Mouse (Mus musculus): ENCODE results near the gene Cdc42ep1. TPM values are rescaled to one million over a fixed set of nuclear protein-coding genes. Genes with fewer than 3 reads are reported as not detected.
"Not testable (repeated sequence)": the region's sequence is repeated elsewhere in the genome, so short reads cannot be mapped to it uniquely, and the experiment has no call there.

Cdc42ep1 gene
- polyA plus RNA-seq, 1 experiment from 2014 or later: 13.0 TPM

GRCm38 (mm10) chr15:78868826-78869233 lies 26.4 kb downstream of the Cdc42ep1 start:
- no peak overlapping the region for H3K27ac ChIP-seq (replicated peaks)
- H3K9ac ChIP-seq: no peak overlapping the region
- no peak for ATAC-seq (ENCODE audit: insufficient read depth)
- no peak overlapping the region for H3K4me2 ChIP-seq
- H3K27me3 ChIP-seq: peaks cover 6% of the 10 kb centered on the region
- H3K36me3 ChIP-seq (replicated peaks): no peaks in the 10 kb centered on the region
- H3K9me3 ChIP-seq (replicated peaks): no peaks in the 10 kb centered on the region
- no peak overlapping the region for H3K4me3 ChIP-seq (replicated peaks)
- 74% methylated on average over 7 of the region's 7 CpGs for WGBS (ENCODE audit: insufficient replicate concordance)
- H3K4me1 ChIP-seq (replicated peaks): peaks cover 9% of the 10 kb centered on the region; the same call in 1 of the 2 replicates

- Histone ChIP-seq H3K27me3 (peaks cover 4% of the 10 kb centered on the region; the same call in 1 of the 2 replicates), H3K4me3 (replicated peaks) (no peak overlapping the region), H3K4me1 (replicated peaks) (peaks cover 8% of the 10 kb centered on the region; the same call in 1 of the 2 replicates), H3K27ac (replicated peaks) (no peak overlapping the region), H3K36me3 (replicated peaks) (no peaks in the 10 kb centered on the region), H3K4me2 (no peak overlapping the region), H3K9ac (no peak overlapping the region), H3K9me3 (replicated peaks) (no peaks in the 10 kb centered on the region)
- 11% methylated on average over 6 of the region's 6 CpGs for WGBS (ENCODE audit: insufficient replicate concordance)
- ATAC-seq (ENCODE audit: insufficient read depth): no peak
These were observed 27.4 kb downstream of the Cdc42ep1 start for GRCm38 (mm10) chr15:78869775-78870174.

GRCm38 (mm10) chr15:78872021-78872608 lies 29.7 kb downstream of the Cdc42ep1 start:
- no peak overlapping the region for H3K27ac ChIP-seq (replicated peaks)
- no peaks in the 10 kb centered on the region for H3K27me3 ChIP-seq
- no peaks in the 10 kb centered on the region for H3K9me3 ChIP-seq (replicated peaks)
- peaks cover 29% of the 10 kb centered on the region for H3K4me1 ChIP-seq (replicated peaks)
- no peaks in the 10 kb centered on the region for H3K36me3 ChIP-seq (replicated peaks)
- H3K4me2 ChIP-seq: no peak overlapping the region
- H3K4me3 ChIP-seq (replicated peaks): no peak overlapping the region
- no peak for ATAC-seq (ENCODE audit: insufficient read depth)
- 48% methylated on average over 5 of the region's 5 CpGs for WGBS (ENCODE audit: insufficient replicate concordance)
- H3K9ac ChIP-seq: no peak overlapping the region

GRCm38 (mm10) chr15:78873803-78874435 lies 31.5 kb downstream of the Cdc42ep1 start:
- H3K4me3 ChIP-seq (replicated peaks): no peak overlapping the region
- no peak for ATAC-seq (ENCODE audit: insufficient read depth)
- 65% methylated on average over 13 of the region's 13 CpGs for WGBS (ENCODE audit: insufficient replicate concordance)
- peaks cover 35% of the 10 kb centered on the region for H3K4me1 ChIP-seq (replicated peaks)
- no peak overlapping the region for H3K4me2 ChIP-seq
- H3K36me3 ChIP-seq (replicated peaks): no peaks in the 10 kb centered on the region
- H3K9me3 ChIP-seq (replicated peaks): no peaks in the 10 kb centered on the region
- no peak overlapping the region for H3K9ac ChIP-seq
- no peak overlapping the region for H3K27ac ChIP-seq (replicated peaks)
- H3K27me3 ChIP-seq: no peaks in the 10 kb centered on the region

GRCm38 (mm10) chr15:78874989-78875388 lies 32.6 kb downstream of the Cdc42ep1 start:
- Histone ChIP-seq H3K27ac (replicated peaks) (no peak overlapping the region), H3K4me3 (replicated peaks) (no peak overlapping the region), H3K4me2 (no peak overlapping the region), H3K36me3 (replicated peaks) (no peaks in the 10 kb centered on the region; the same call in 1 of the 2 replicates), H3K9me3 (replicated peaks) (no peaks in the 10 kb centered on the region), H3K27me3 (no peaks in the 10 kb centered on the region), H3K4me1 (replicated peaks) (peaks cover 45% of the 10 kb centered on the region), H3K9ac (no peak overlapping the region)
- 74% methylated on average over 8 of the region's 8 CpGs for WGBS (ENCODE audit: insufficient replicate concordance)
- no peak for ATAC-seq (ENCODE audit: insufficient read depth)

- no peaks in the 10 kb centered on the region for H3K27me3 ChIP-seq
- H3K4me3 ChIP-seq (replicated peaks): no peak overlapping the region
- H3K9me3 ChIP-seq (replicated peaks): no peaks in the 10 kb centered on the region
- peak overlapping the region; percentile 86; the same call in 1 of the 2 replicates for H3K4me2 ChIP-seq
- no peak for ATAC-seq (ENCODE audit: insufficient read depth)
- peaks cover 2% of the 10 kb centered on the region; the same call in 1 of the 2 replicates for H3K36me3 ChIP-seq (replicated peaks)
- peak overlapping the region; percentile 96 for H3K27ac ChIP-seq (replicated peaks)
- WGBS (ENCODE audit: insufficient replicate concordance): 81% methylated on average over 5 of the region's 5 CpGs
- H3K4me1 ChIP-seq (replicated peaks): peaks cover 47% of the 10 kb centered on the region
- H3K9ac ChIP-seq: no peak overlapping the region
These were observed 33.1 kb downstream of the Cdc42ep1 start for GRCm38 (mm10) chr15:78875537-78875936.

GRCm38 (mm10) chr15:78876258-78876696 lies 33.9 kb downstream of the Cdc42ep1 start:
- Histone ChIP-seq H3K4me2 (peak overlapping the region; percentile 86), H3K27ac (replicated peaks) (peak overlapping the region; percentile 96), H3K36me3 (replicated peaks) (peaks cover 10% of the 10 kb centered on the region), H3K9me3 (replicated peaks) (no peaks in the 10 kb centered on the region), H3K4me1 (replicated peaks) (peaks cover 51% of the 10 kb centered on the region), H3K27me3 (no peaks in the 10 kb centered on the region), H3K4me3 (replicated peaks) (peak overlapping the region; percentile 92), H3K9ac (peak overlapping the region; percentile 82)
- peak; percentile 13; the same call in 1 of the 2 replicates for ATAC-seq (ENCODE audit: insufficient read depth)
- WGBS (ENCODE audit: insufficient replicate concordance): under 1% methylated on average over 17 of the region's 17 CpGs

- H3K9ac ChIP-seq: peak within 1 kb of the TSS; percentile 82
- H3K4me2 ChIP-seq: peak within 1 kb of the TSS; percentile 86
- peaks cover 51% of the 10 kb centered on the region for H3K4me1 ChIP-seq (replicated peaks)
- peak within 1 kb of the TSS; percentile 92 for H3K4me3 ChIP-seq (replicated peaks)
- H3K27me3 ChIP-seq: no peaks in the 10 kb centered on the region
- H3K27ac ChIP-seq (replicated peaks): peak within 1 kb of the TSS; percentile 96
- H3K9me3 ChIP-seq (replicated peaks): no peaks in the 10 kb centered on the region
- peaks cover 19% of the 10 kb centered on the region for H3K36me3 ChIP-seq (replicated peaks)
- under 1% methylated on average over 88 of the region's 95 CpGs for WGBS (ENCODE audit: insufficient replicate concordance)
- peak; percentile 88 for ATAC-seq (ENCODE audit: insufficient read depth)
These were observed 34.8 kb downstream of the Cdc42ep1 start, which contains the start of gene Gga1 for GRCm38 (mm10) chr15:78876991-78877809. Gga1 (plus strand) TSS chr15:78877190.

GRCm38 (mm10) chr15:78877810-78878390 lies 35.5 kb downstream of the Cdc42ep1 start:
- Histone ChIP-seq H3K36me3 (replicated peaks) (peaks cover 26% of the 10 kb centered on the region), H3K4me2 (peak overlapping the region; percentile 86), H3K4me3 (replicated peaks) (peak overlapping the region; percentile 92), H3K27ac (replicated peaks) (peak overlapping the region; percentile 96), H3K4me1 (replicated peaks) (peaks cover 51% of the 10 kb centered on the region), H3K9ac (peak overlapping the region; percentile 82), H3K27me3 (no peaks in the 10 kb centered on the region), H3K9me3 (replicated peaks) (no peaks in the 10 kb centered on the region)
- ATAC-seq (ENCODE audit: insufficient read depth): no peak; the same call in 1 of the 2 replicates
- WGBS (ENCODE audit: insufficient replicate concordance): under 1% methylated on average over 17 of the region's 17 CpGs

- H3K9ac ChIP-seq; ATAC-seq (ENCODE audit: insufficient read depth); H3K9me3 ChIP-seq (replicated peaks); H3K4me3 ChIP-seq (replicated peaks); H3K27me3 ChIP-seq: not testable (repeated sequence)
- H3K27ac ChIP-seq (replicated peaks): peak overlapping the region; percentile 96
- peaks cover 59% of the 10 kb centered on the region for H3K4me1 ChIP-seq (replicated peaks)
- whole genome bisulfite sequencing (ENCODE audit: insufficient replicate concordance): 22% methylated on average over 7 of the region's 7 CpGs
- peaks cover 36% of the 10 kb centered on the region for H3K36me3 ChIP-seq (replicated peaks)
- H3K4me2 ChIP-seq: peak overlapping the region; percentile 86; the same call in 1 of the 2 replicates
These were observed 36.5 kb downstream of the Cdc42ep1 start for GRCm38 (mm10) chr15:78878792-78879516.
